Mouse (Mus musculus) lung, adult 2 months (tissue): ENCODE data around the gene Usp53.

Experiments used
- CTCF ChIP-seq: fragments of 200-500 bp; IDR thresholded peaks from 2 replicates; pipeline ENCODE4 v1.5.1; 2011; ENCODE audit warnings: mild to moderate bottlenecking, low read length, control low read depth; ENCODE audit not compliant: insufficient read depth
- POLR2A ChIP-seq: fragments of 200-500 bp; IDR thresholded peaks from 2 replicates; pipeline ENCODE4 v1.6.1; 2011; ENCODE audit warnings: low read depth, mild to moderate bottlenecking, control low read depth, low read length, borderline replicate concordance; ENCODE audit errors: extremely low read depth

DNA sequence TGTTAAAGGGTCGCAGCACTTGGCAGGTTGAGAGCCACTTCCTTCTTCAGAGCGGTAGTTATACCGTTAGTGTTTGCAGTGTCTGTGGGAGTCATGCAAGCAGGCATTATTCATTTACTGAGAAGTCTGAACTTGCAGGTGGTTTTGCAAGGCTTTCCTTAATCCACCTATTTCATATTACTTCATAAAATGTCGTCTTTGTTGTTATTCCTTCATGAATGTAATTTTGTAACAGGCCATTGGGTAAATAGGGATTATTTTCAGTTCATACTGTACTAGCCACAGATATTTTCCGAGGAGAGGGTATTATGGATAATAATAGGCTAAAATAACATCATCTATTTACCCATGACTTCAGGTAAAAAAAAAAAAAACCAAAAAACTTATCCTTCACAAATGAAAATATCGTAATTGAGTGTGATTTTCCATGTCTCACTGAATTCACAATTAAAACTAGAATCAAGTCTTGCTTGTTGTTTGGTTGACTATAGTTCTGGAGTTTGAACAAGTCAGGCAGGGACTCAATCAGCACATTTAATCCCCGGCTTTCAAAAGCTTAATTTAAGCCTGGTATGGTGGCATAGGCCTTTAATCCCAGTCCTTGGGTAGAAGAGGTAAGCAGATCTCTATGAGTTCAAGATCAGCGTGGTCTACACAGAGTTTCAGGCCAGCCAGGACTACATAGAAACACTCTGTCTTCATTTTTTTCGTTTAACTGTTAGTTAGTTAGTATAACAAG lies 40.4 kb upstream of the Usp53 start:
- no peak for TF ChIP-seq CTCF
- no peak for TF ChIP-seq POLR2A
